Mouse (Mus musculus) CH12.LX (cell line): ENCODE measurements around the gene Prkn. TPM values are rescaled to one million over a fixed set of nuclear protein-coding genes. Genes with fewer than 3 reads are reported as not detected.

Experiments
- DNase-seq: peaks from one replicate; pipeline ENCODE4 v3.0.0-alpha.2; 2013; ENCODE audit errors: extremely low read depth
- H3K27ac ChIP-seq: 2 replicates; pipeline ENCODE4 v1.5.1; 2012; ENCODE audit warnings: low read depth, mild to moderate bottlenecking, control low read depth, moderate library complexity; ENCODE audit not compliant: insufficient read depth
- H3K27me3 ChIP-seq: replicated peaks from 2 replicates; pipeline ENCODE3; 2012; ENCODE audit warnings: inconsistent platforms
- H3K36me3 ChIP-seq, 2 experiments: replicated peaks in 1 of 2; 2 replicates each; pipeline versions ENCODE3 to v1.6.1; 2012; ENCODE audit warnings: inconsistent platforms in 1 of 2, low read length in 1 of 2, mild to moderate bottlenecking in 1 of 2, mixed read lengths in 1 of 2, moderate library complexity in 1 of 2; ENCODE audit not compliant: control insufficient read depth in 1 of 2, insufficient read depth in 1 of 2
- H3K4me1 ChIP-seq, 2 experiments: 2 replicates each; pipeline ENCODE4 v1.6.1; 2012; ENCODE audit warnings: inconsistent platforms in 1 of 2, moderate library complexity in 1 of 2; ENCODE audit not compliant: insufficient read depth in 2 of 2, control insufficient read depth in 1 of 2
- H3K4me2 ChIP-seq: 2 replicates; pipeline ENCODE4 v1.6.1; 2012; ENCODE audit warnings: low read depth, mild to moderate bottlenecking, control low read depth; ENCODE audit not compliant: poor library complexity, insufficient read depth, severe bottlenecking
- H3K4me3 ChIP-seq, 3 experiments: fragments of 150-350 bp in 1 of 3; sonication (generic) in 1 of 3; replicated peaks in 1 of 3; 2 replicates each; pipeline versions ENCODE3 to v1.5.1; 2011 to 2012; ENCODE audit warnings: low read depth in 2 of 3, low read length in 2 of 3, mild to moderate bottlenecking in 2 of 3, moderate library complexity in 2 of 3, control low read depth in 1 of 3, improper control_type of control experiment in 1 of 3, inconsistent platforms in 1 of 3, mixed read lengths in 1 of 3; ENCODE audit not compliant: poor library complexity in 1 of 3
- H3K79me2 ChIP-seq: replicated peaks from 2 replicates; pipeline ENCODE4 v1.6.1; 2012; ENCODE audit warnings: mild to moderate bottlenecking, moderate library complexity; ENCODE audit not compliant: control insufficient read depth, poor library complexity, insufficient read depth, severe bottlenecking; ENCODE audit errors: extremely low read depth
- H3K9ac ChIP-seq: 2 replicates; pipeline ENCODE4 v1.6.1; 2012; ENCODE audit warnings: low read depth, mild to moderate bottlenecking, control low read depth, moderate library complexity; ENCODE audit not compliant: insufficient read depth
- H3K9me3 ChIP-seq: replicated peaks from 2 replicates; pipeline ENCODE3; 2012; ENCODE audit warnings: low read length, inconsistent platforms, mixed read lengths
- CHD1 ChIP-seq: IDR thresholded peaks from 2 replicates; pipeline ENCODE4 v1.6.1; 2012; ENCODE audit warnings: low read depth, low read length, improper control_type of control experiment, inconsistent platforms
- CTCF ChIP-seq, 2 experiments: IDR thresholded peaks in 1 of 2; conservative IDR thresholded peaks in 1 of 2; 2 replicates each; pipeline ENCODE4 v1.5.1; 2011 to 2012; ENCODE audit warnings: low read depth in 2 of 2, low read length in 2 of 2, improper control_type of control experiment in 1 of 2, inconsistent platforms in 1 of 2, mild to moderate bottlenecking in 1 of 2, moderate library complexity in 1 of 2
- E2F4 ChIP-seq: IDR thresholded peaks from 2 replicates; pipeline ENCODE4 v1.6.1; 2011; ENCODE audit warnings: low read depth, low read length, improper control_type of control experiment; ENCODE audit not compliant: insufficient replicate concordance
- ELF1 ChIP-seq: IDR thresholded peaks from 2 replicates; pipeline ENCODE4 v1.6.1; 2014; ENCODE audit warnings: low read depth, mild to moderate bottlenecking, inconsistent platforms, low read length, improper control_type of control experiment
- ETS1 ChIP-seq: conservative IDR thresholded peaks from 2 replicates; pipeline ENCODE4 v1.6.1; 2012; ENCODE audit warnings: low read depth, mild to moderate bottlenecking, inconsistent platforms, low read length, improper control_type of control experiment, moderate library complexity
- IRF4 ChIP-seq: IDR thresholded peaks from 2 replicates; pipeline ENCODE4 v1.6.1; 2014; ENCODE audit warnings: low read depth, mild to moderate bottlenecking, inconsistent platforms, low read length, improper control_type of control experiment
- KAT2A ChIP-seq: IDR thresholded peaks from 2 replicates; pipeline ENCODE4 v1.6.1; 2012; ENCODE audit warnings: low read length, improper control_type of control experiment, inconsistent platforms; ENCODE audit not compliant: insufficient replicate concordance
- MAFK ChIP-seq: IDR thresholded peaks from 2 replicates; pipeline ENCODE4 v1.6.1; 2011; ENCODE audit warnings: low read length, improper control_type of control experiment; ENCODE audit not compliant: insufficient replicate concordance
- MAZ ChIP-seq: IDR thresholded peaks from 2 replicates; pipeline ENCODE4 v1.6.1; 2012; ENCODE audit warnings: low read depth, mild to moderate bottlenecking, inconsistent platforms, low read length, improper control_type of control experiment, moderate library complexity
- MEF2A ChIP-seq: IDR thresholded peaks from 2 replicates; pipeline ENCODE4 v1.6.1; 2014; ENCODE audit warnings: low read depth, mild to moderate bottlenecking, inconsistent platforms, low read length, improper control_type of control experiment, borderline replicate concordance
- MXI1 ChIP-seq: IDR thresholded peaks from 2 replicates; pipeline ENCODE4 v1.6.1; 2011; ENCODE audit warnings: mild to moderate bottlenecking, low read depth, low read length, improper control_type of control experiment
- POLR2AphosphoS2 ChIP-seq: IDR thresholded peaks from 2 replicates; pipeline ENCODE4 v1.6.1; 2011; ENCODE audit warnings: low read depth, low read length, improper control_type of control experiment
- RAD21 ChIP-seq: IDR thresholded peaks from 2 replicates; pipeline ENCODE4 v1.6.1; 2011; ENCODE audit warnings: low read depth, mild to moderate bottlenecking, low read length, improper control_type of control experiment, moderate library complexity
- RCOR1 ChIP-seq: conservative IDR thresholded peaks from 2 replicates; pipeline ENCODE4 v1.6.1; 2012; ENCODE audit warnings: low read depth, mild to moderate bottlenecking, inconsistent platforms, low read length, improper control_type of control experiment
- SIN3A ChIP-seq: IDR thresholded peaks from 2 replicates; pipeline ENCODE4 v1.6.1; 2012; ENCODE audit warnings: low read length, improper control_type of control experiment, inconsistent platforms
- SMC3 ChIP-seq: IDR thresholded peaks from 2 replicates; pipeline ENCODE4 v1.6.1; 2011; ENCODE audit warnings: low read depth, low read length, improper control_type of control experiment
- USF2 ChIP-seq: conservative IDR thresholded peaks from 2 replicates; pipeline ENCODE4 v1.6.1; 2011; ENCODE audit warnings: low read depth, low read length, improper control_type of control experiment
- ZC3H11A ChIP-seq: IDR thresholded peaks from 2 replicates; pipeline ENCODE4 v1.6.1; 2012; ENCODE audit warnings: low read depth, mild to moderate bottlenecking, inconsistent platforms, low read length, improper control_type of control experiment
- ZKSCAN1 ChIP-seq: IDR thresholded peaks from 2 replicates; pipeline ENCODE4 v1.6.1; 2012; ENCODE audit warnings: low read depth, inconsistent platforms, low read length, improper control_type of control experiment, borderline replicate concordance
- ZMIZ1 ChIP-seq: IDR thresholded peaks from 2 replicates; pipeline ENCODE4 v1.6.1; 2012; ENCODE audit warnings: low read depth, mild to moderate bottlenecking, inconsistent platforms, low read length, improper control_type of control experiment
- ZNF384 ChIP-seq: IDR thresholded peaks from 2 replicates; pipeline ENCODE4 v1.6.1; 2012; ENCODE audit warnings: low read depth, low read length, improper control_type of control experiment, inconsistent platforms
- dilution Hi-C: fragments of 300-500 bp; cut with MboI; formaldehyde crosslinking; loops from 2 replicates; pipeline ENCODE4 v1.14.3; 2020; ENCODE audit warnings: low sequenced_read_pairs; ENCODE audit not compliant: extremely low pct_unique_long_range_greater_than_20kb, extremely low pct_ligation_motif_present
- in situ Hi-C: fragments of 300-500 bp; cut with MboI; formaldehyde crosslinking; loops from 3 replicates; pipeline ENCODE4 v1.14.3; 2019; ENCODE audit warnings: low sequenced_read_pairs, low pct_ligation_motif_present, low pct_unique_long_range_greater_than_20kb, mixed read lengths
- polyA plus RNA-seq: library from polyadenylated mRNA; unstranded; fragments of >175 nt; gene quantifications from 2 replicates; pipeline ENCODE4 v1.2.1, GENCODE M21; 2012; ENCODE audit warnings: low read depth; ENCODE audit not compliant: insufficient read length
- total RNA-seq, 2 experiments: library from RNA; depleted of rRNA; stranded (reverse); fragments of 300-350 nt in 1 of 2; fragments of >200 nt in 1 of 2; gene quantifications; 2 replicates each; pipeline ENCODE4 v1.2.3; 2012 to 2014

The Prkn gene
- total and polyA plus RNA-seq, 3 experiments: 0.08 TPM; not detected in 2

DNA sequence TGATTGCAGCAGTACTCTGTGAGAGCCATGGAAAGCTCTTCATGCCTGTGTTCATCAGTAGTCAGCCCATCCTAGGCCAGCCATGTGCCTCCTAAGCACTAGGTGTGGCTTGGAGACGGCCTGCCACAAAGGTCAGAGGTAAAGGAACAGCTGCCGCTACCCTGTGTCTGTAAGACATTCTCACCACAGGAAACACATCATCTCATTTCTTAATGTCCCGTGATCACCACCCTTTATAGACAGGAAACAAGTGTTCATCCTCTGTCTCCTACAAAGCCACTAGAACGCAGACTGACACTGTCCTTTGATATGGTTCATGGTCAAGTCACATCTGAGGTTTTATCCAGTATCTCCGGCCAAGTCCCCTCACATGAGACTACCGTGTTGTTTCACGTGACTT lies 698.6 kb downstream of the Prkn start:
- Histone ChIP-seq H3K27ac (no peak overlapping the region), H3K9me3 (no peaks in the 10 kb centered on the region), H3K4me3 (no peak overlapping the region), H3K9ac (no peak overlapping the region), H3K4me1 (no peaks in the 10 kb centered on the region)
- no peak for DNase-seq
- in situ Hi-C loops (no loop called here), dilution Hi-C loops (no loop called here)
- TF ChIP-seq RAD21: no peak
- TF ChIP-seq, all 38 proteins: peak for 0
- H3K79me2 ChIP-seq: no peaks in the 10 kb centered on the region
- no peak overlapping the region for H3K4me2 ChIP-seq
- H3K27me3 ChIP-seq: no peaks in the 10 kb centered on the region
- H3K36me3 ChIP-seq: no peaks in the 10 kb centered on the region

GRCm38 (mm10) chr17:11541928-11542623 lies 701.9 kb downstream of the Prkn start:
- TF ChIP-seq ZNF384 (no peak), IRF4 (no peak), MXI1 (no peak), KAT2A (no peak), SMC3 (no peak), E2F4 (no peak), ZKSCAN1 (no peak), USF2 (no peak), RCOR1 (no peak)
- Histone ChIP-seq H3K27me3 (no peaks in the 10 kb centered on the region), H3K36me3 (no peaks in the 10 kb centered on the region), H3K4me2 (no peak overlapping the region), H3K79me2 (no peaks in the 10 kb centered on the region), H3K4me3 (no peak overlapping the region), H3K9ac (no peak overlapping the region), H3K4me1 (no peaks in the 10 kb centered on the region), H3K27ac (no peak overlapping the region), H3K9me3 (no peaks in the 10 kb centered on the region)
- in situ Hi-C loops: no loop called here
- DNase-seq: no peak
- dilution Hi-C loops: no loop called here

- TF ChIP-seq MAZ (no peak), POLR2AphosphoS2 (no peak), ELF1 (no peak), ZKSCAN1 (no peak), IRF4 (no peak), SIN3A (no peak), ZMIZ1 (no peak), USF2 (no peak), CTCF (conservative IDR thresholded peaks at IDR 0.05 in 1 of 2, IDR thresholded peaks at IDR 0.05 in 1 of 2; ENCODE audit: low read depth in 2 of 2, low read length in 2 of 2) (no peak), MEF2A (no peak), ETS1 (no peak), ZC3H11A (no peak), RCOR1 (no peak), MAFK (no peak), MXI1 (no peak), CHD1 (no peak)
- H3K27me3 ChIP-seq: no peaks in the 10 kb centered on the region
- dilution Hi-C loops (no loop called here), in situ Hi-C loops (no loop called here)
- no peaks in the 10 kb centered on the region for H3K36me3 ChIP-seq
- no peak overlapping the region for H3K27ac ChIP-seq
- no peaks in the 10 kb centered on the region for H3K4me1 ChIP-seq
- no peaks in the 10 kb centered on the region for H3K79me2 ChIP-seq
- H3K4me3 ChIP-seq: no peak overlapping the region
- H3K9ac ChIP-seq: no peak overlapping the region
- DNase-seq: no peak
- H3K9me3 ChIP-seq: no peaks in the 10 kb centered on the region
- H3K4me2 ChIP-seq: no peak overlapping the region
Observed at GRCm38 (mm10) chr17:11550562-11550961, 710.4 kb downstream of the Prkn start.
